In genomic region chr3:121327406-121327805, GRCm38 (mm10) we compare ENCODE assay signal across 11 mouse cellular contexts.
"Had no signal": no experiment of that assay in that cellular context is flagged by ENCODE, and none has a peak within 500 bp of the region (broad histone marks: within the 10 kb centered on the region; RNA-seq: fewer than 3 reads in every experiment).

No protein-coding gene starts in this region.

- H3K36me3 ChIP-seq: stomach, embryonic 15.5 days had no signal

- H3K27ac ChIP-seq: limb, embryonic 13.5 days; liver, embryonic 14.5 days; stomach, embryonic 15.5 days had no signal

- H3K27me3 ChIP-seq: limb, embryonic 13.5 days; neural tube, embryonic 13.5 days; stomach, embryonic 15.5 days had no signal

- H3K4me1 ChIP-seq: limb, embryonic 13.5 days; neural tube, embryonic 13.5 days had no signal

- H3K4me2 ChIP-seq: limb, embryonic 13.5 days; neural tube, embryonic 13.5 days; stomach, embryonic 15.5 days had no signal

- H3K9me3 ChIP-seq: limb, embryonic 13.5 days; neural tube, embryonic 13.5 days; stomach, embryonic 15.5 days had no signal

- H3K9ac ChIP-seq: limb, embryonic 13.5 days; liver, embryonic 14.5 days; neural tube, embryonic 13.5 days; stomach, embryonic 15.5 days had no signal

- H3K4me3 ChIP-seq: limb, embryonic 13.5 days; neural tube, embryonic 13.5 days; stomach, embryonic 15.5 days had no signal

- DNase-seq: kidney, postnatal 25 days; layer of hippocampus, postnatal 36 days; lung, adult 18-20 months; lung, postnatal 36 days; midbrain, embryonic 14.5 days; retina, postnatal 1 day; thymus, postnatal 36 days had no signal
